Mouse (Mus musculus): ENCODE results near the gene Spin2-ps6. TPM values are rescaled to one million over a fixed set of nuclear protein-coding genes. Genes with fewer than 3 reads are reported as not detected.
"Not testable (repeated sequence)": the region's sequence is repeated elsewhere in the genome, so short reads cannot be mapped to it uniquely, and the experiment has no call there.

Spin2-ps6 gene
- not detected for total RNA-seq (2021)
- long read RNA-seq, experiment 1 = 0 reads
- long read RNA-seq, experiment 2 = 0 reads

GRCm38 (mm10) chrX:33234569-33234968 lies at the start of gene Spin2-ps6:
Spin2-ps6 (plus strand) TSS chrX:33234869.
- DNase-seq; intact Hi-C loops (cut with DNase I): not testable (repeated sequence)

Other genes with a start within 250 kb of the Spin2-ps6 start
- not detected for gene Btbd35f12, start 78.5 kb downstream of the Spin2-ps6 start, total RNA-seq (2021)